Mouse (Mus musculus) embryo, embryonic 9.5 days (tissue): Measurements from ENCODE around the gene Pld6.
"Not testable (repeated sequence)": the region's sequence is repeated elsewhere in the genome, so short reads cannot be mapped to it uniquely, and the experiment has no call there.

ENCODE experiments used
- DNase-seq: peaks from one replicate; pipeline ENCODE4 v3.0.0-alpha.2; 2017; ENCODE audit errors: extremely low spot score

The Pld6 gene

DNA sequence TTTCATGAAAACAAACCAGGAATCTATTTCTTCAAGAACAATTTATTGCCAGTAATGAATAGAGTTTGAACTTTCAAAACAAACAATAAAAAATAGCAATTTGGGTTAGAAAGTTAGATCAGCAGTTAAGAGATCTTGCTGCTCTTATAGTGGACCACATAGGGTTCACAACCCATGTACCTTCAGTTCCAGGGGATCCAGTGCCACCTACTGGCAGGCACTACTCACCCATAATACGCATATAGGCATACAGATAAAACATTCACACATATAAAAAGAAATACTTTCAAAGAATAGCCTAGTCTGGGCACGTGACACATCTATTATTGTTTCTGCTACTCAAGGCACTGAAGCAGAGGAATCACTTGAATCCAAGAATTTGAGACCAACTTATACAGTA lies 40.8 kb downstream of the Pld6 start:
- peak; percentile 6 for DNase-seq

DNA sequence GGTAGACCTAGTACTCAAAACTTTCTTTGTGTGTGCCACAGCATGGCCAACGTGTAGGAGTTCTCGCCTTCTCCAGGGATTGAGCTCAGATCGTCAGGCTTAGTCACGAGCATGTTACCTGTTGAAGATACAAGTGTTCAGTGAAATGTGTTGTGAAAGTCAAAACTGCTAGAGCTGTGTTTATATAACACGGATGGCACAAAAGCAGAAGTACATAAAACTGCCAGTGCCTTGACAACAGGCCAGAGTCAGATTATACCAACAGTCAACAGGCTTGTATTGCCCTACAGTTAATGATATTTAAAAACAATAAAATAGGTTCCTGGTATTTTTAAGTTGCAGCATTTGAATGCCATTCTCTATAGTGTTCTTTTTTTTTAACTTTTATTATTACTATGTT lies 41.6 kb downstream of the Pld6 start:
- DNase-seq = no peak

DNA sequence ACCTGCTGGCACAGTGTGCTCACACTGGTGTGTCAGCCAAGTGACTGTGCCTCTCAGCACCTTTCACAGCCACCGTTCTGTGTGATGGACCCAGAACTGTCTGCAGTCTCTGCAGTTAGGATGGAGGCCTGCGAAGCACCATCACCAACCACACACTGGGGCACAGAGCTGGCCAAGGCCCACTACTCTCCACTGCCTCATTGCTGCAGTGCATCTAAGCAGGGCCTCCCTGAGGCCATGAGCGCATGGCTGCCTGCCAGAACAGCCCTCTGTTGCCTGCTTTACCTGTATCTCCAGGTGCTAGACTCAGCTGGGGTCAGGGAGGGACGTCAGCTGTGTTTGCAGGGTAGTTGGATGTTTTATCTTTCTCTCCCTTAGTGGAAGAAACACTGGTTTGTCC lies 43.1 kb downstream of the Pld6 start:
- DNase-seq = no peak

DNA sequence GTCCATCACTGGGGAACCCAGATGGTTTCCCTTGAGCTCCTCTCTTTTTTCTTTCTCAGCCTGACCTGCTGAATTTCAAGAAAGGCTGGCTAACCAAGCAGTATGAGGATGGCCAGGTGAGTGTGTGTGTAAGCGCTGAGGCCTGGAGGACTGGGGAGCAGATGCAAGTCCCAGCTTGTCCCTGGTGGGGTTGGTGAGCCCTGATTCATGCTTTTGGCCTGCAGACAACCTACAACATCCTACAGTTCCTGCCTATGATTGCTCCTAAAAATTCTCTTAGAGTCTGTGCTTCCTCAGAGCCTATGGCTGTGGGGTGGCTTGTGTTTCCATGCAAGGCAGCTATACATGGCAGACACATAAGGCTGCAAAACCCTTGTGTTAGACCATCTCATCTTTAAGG lies 43.7 kb downstream of the Pld6 start:
- DNase-seq = no peak

DNA sequence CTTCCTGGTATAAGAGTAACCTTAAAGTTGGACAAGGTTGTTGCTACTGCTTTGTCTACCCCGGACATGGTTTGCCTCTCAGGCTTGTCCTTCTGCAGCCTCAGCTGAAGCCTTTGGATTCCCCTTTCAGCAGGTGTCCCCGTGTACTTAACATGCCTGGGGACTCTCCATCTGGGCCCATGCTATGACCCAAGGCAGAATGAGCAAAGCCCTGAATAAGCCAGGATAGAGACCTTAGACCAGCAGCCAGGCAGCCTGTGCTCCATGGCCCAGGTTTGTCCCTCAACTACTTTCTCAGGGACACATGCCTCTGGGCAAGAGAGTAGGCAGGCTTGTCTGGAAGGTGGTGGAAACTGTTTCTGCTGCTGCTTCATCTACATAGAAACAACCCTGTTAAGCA lies 44.1 kb downstream of the Pld6 start:
- DNase-seq = no peak

DNA sequence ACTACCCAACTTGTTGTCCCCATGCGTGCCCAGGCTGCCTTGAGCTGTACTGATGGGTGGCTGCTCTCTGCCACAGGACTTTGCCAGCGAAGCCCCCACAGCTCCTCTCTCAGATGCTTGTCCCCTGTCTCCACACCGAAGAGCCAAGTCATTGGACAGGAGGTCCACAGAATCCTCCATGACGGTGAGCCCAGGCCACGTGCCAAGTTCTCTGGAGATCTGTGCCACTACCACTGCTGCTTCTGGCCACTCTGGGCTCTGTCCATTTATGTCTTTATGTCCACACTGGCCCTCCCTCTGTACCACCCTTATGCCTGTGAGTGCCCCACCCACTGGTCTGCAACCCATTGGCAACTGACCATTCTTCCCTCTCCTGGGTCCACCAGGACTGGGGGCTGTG lies 45.5 kb downstream of the Pld6 start:
- DNase-seq = no peak

DNA sequence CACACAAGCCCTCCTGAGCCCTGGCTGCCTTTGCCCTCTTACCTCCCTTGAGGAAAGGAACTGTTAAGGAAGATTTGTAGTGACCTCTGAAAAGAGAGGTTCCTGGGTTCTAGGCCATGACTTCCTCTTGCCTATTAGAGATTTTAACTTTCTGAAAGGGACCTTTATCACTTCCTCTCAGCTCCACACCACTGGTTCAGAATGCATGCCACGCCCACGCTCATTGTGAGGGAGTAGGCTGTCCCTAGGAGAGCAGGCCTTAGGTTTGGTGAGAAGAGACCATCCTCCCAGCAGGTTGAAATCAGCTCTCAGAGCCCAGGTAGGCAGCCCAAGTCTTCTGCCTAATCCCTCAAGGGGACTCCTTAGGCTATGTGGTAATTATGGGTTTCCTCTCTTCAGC lies 47.4 kb downstream of the Pld6 start:
- DNase-seq = no peak

DNA sequence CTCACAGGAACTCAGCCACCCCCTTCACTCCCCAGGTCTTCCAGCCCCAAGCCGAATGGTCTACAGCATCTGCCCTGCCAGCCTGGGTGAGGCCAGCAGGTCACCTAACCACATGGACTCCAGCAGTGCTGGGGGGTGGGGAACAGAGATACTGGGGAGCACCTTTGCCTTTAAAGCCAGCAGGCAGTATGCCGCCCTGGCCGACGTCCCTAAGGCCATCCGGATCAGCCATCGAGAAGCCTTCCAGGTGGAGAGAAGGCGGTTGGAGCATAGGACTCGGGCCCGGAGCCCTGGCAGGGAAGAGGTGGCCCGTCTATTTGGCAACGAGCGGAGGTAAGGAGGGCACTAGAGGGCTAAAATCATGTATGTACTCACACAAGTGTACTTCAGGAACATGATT lies 50.2 kb downstream of the Pld6 start:
- no peak for DNase-seq

DNA sequence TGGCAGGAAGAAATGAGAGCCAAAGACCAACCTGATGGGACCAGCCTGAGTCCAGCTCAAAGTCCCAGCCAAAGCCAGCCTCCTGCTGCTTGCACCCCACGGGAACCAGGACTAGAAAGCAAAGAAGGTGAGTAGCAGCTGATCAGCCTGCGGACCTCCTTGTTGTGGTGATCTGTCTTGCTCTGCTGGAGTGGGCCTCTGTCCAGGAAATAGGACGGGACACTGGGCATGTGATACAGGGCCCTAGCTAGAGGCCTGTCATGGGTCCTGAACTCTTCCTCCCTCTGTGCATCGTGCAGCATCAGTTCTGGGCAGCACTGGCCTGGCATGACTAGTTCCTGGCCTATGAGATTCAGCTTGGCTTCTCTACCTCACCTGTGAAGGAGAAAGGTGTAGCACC lies 51.5 kb downstream of the Pld6 start:
- DNase-seq = not testable (repeated sequence)

DNA sequence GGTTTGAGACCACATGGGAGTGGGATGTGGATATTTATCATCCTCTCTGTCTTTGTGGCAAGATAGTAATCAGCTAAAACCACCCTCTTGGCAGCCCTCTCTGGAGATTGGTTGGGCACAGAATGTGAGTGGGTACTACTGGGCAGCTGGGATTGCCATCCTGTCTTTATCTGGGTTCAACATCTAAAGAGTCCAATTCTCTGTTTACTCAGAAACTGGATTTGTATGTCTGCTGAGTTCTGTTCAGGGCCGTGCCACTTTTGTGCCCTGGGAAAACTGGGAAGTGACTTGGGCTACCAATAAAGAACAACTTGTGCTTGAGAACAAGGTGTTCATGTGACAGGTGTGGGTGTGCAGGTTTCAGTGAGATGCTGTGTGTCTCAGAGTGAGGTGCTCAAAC lies 53.1 kb downstream of the Pld6 start:
- DNase-seq = no peak
